Mouse (Mus musculus): ENCODE results near the gene Ackr2. TPM values are rescaled to one million over a fixed set of nuclear protein-coding genes. Genes with fewer than 3 reads are reported as not detected.

Ackr2 gene
- total RNA-seq, 2 experiments from 2014 or later, result 2.4 to 2.5 TPM

DNA sequence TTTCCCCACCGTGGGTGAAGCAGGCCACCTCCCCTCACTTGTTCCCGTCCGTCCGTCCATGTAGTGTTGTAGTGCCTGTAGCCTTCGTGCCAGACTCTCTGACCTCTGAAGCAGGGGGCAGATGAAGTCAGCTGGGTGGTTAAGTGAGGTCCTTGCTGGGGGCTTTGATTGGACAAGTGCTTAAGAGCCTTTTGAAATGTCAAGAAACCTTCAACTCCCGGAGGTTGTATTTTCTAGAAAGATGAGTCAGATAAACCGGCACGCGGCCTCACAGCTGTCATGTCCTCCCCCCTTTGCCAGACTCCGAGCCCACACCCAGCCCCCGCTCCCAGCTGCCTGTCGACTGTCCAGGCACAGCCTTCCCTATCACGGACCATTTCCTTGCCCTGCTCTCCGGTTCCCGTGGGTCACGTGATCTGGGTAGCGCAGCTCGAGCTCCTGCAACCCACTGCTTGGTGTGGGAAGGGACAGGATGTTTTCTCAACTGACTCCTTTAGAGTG lies 7.7 kb upstream of the Ackr2 start:
- no peak for DNase-seq (ENCODE audit: extremely low spot score in 1 of 2, low spot score in 1 of 2)

- DNase-seq (ENCODE audit: extremely low spot score in 1 of 2, low spot score in 1 of 2), result no peak
Measured at GRCm38 (mm10) chr9:121891301-121891700, 6.9 kb upstream of the Ackr2 start.

- DNase-seq (ENCODE audit: extremely low spot score in 1 of 2, low spot score in 1 of 2), result no peak
Measured at GRCm38 (mm10) chr9:121892057-121892687, 6.0 kb upstream of the Ackr2 start.

GRCm38 (mm10) chr9:121894447-121894846 lies 3.7 kb upstream of the Ackr2 start:
- DNase-seq (ENCODE audit: extremely low spot score in 1 of 2, low spot score in 1 of 2), result no peak

DNA sequence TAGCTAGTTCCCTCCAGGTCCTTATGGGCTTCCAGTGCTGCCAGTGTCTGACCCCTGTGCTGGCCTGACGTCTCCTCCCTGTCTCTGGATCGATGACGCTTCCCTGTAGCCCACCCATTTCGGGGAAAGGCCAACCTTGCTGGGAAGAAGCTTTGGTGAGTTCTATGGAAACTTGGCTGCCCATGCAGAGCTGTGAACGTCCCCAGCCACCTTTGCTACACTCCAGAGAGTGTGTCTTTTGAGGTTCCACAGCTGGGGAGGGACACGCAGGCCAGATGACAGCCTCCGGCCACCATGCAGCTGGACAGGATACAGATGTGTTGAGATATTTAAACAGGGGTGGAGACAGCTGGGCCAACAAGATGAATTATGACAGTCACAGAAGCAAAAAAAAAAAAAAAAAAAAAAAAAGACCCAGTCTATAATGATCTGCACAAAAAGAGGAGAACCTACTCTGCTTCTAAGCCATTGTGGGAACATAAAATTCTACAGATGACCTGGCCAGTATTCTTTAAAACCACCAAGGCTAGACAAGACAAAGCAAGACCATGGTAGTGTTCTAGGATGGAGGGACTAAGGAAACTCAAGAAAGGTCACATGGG lies 2.7 kb upstream of the Ackr2 start:
- DNase-seq (ENCODE audit: extremely low spot score in 1 of 2, low spot score in 1 of 2), result no peak

GRCm38 (mm10) chr9:121896820-121897219 lies 1.3 kb upstream of the Ackr2 start:
- no peak for DNase-seq (ENCODE audit: extremely low spot score in 1 of 2, low spot score in 1 of 2)

GRCm38 (mm10) chr9:121899306-121899705 lies 1.2 kb downstream of the Ackr2 start:
- DNase-seq (ENCODE audit: extremely low spot score in 1 of 2, low spot score in 1 of 2), result no peak

DNA sequence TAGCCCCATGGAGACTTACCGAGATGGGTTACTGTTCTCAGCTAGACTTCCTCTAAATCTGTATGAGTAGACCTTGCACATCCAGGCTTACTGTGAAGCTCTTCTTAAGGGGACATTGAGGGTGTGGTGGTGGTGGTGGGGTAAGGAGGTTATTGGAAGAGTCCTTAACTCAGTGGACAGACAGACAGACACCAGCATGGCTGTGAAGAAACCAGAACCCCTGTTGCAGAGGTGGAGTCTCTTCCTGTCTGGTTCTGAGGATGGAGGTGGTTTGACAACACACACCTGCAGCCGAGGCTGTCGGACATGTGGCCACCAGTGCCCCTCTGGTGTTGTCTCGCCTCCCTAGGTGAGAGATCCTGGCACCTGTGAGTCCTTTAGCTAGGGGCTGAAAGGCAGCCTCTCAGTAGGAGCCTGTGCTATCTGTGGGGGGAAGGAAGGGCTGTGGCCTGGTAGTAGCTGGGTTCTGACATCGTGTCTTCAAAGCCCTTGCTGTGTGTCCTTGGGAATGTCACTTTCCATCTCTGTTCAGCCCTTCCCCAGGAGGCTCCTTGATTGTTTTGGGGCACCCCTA lies 2.2 kb downstream of the Ackr2 start:
- DNase-seq (ENCODE audit: extremely low spot score in 1 of 2, low spot score in 1 of 2), result no peak

DNA sequence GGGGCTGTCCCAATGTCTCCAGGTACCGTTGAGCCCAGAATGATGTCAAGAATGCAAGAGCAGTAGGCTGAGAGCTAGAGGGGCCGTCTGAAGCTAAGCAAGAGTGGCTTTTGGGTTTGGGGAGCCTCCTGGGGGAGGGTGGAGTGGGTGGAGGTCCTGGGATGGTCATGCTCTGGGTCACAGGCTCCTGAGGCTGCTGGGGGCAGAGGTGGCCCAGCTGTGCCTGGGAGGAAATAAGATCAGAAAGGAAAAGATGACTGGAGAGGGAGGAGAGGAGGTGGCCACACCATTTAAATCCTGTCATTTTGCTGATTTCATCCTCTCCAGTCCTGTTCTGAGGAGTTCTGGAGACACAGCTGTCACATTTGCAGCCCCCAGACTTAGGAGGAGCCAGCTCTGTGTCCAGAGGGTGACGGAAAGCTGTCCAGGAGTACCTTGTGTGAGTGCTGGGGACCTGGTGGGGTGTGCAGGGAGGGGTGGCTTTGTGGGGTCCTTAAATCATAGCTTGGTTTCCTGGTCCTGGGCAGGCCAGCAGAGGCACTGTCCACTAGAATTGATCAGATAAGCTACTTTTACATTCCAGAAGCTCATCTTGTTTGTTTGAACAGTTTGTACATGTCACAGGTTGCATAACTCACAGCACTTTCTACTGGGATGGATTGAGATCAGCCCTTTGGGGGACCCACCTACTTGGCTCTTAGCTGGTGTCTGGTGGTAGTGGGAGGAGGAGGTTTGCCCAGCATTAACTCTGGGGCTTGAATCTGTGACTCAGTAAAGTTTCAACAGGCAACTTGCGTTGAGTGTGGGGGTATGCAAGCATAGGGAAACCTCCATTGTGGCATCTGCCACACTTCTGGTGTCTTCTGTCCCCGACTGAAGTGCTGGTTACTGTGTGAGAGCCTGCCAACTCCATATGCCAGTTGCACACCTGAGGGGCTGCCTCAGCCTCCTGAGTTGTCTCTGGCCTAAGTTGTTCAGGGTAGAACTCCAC lies 3.9 kb downstream of the Ackr2 start:
- DNase-seq (ENCODE audit: extremely low spot score in 1 of 2, low spot score in 1 of 2), result no peak

DNA sequence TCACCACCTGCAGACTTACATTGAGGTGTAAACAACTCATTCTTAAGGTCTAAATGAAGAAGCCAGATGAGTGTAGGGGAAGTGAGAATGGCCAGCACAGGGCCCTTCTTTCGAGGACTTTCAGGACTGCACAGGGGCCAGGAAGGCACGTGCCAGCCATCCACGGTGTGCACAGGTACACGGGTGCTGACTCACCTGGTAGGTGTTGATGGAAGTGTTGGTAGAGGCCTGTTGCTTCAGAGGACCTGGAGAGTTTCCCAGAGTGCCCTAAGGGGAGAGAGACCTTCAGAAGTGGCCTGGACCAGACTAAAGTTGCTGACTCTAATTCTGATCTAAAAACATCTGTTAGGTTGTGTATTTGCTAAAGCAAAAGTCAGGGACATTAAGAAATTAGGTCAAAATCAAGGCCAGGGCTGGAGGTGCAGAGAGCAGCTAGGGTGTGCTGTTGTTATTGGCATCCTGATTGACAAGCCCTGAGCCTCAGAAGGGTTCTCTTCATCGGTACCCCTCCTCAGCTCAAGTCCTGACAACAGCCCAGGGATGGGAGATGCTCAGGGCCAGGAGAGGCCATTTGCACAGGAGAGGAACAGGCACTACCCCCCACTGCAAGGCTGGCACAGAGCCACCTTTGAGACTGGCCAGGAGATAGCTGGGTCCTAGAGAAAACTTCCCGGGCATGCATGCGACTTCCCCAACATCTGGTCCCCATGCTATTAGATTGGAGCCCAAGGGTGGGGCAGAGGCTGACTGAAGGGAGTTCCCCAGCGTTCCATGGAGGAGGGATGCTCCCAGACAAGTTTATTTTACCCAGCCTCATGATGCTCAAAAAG lies 5.5 kb downstream of the Ackr2 start:
- DNase-seq (ENCODE audit: extremely low spot score in 1 of 2, low spot score in 1 of 2), result no peak

GRCm38 (mm10) chr9:121904319-121904718 lies 6.2 kb downstream of the Ackr2 start:
- no peak for DNase-seq (ENCODE audit: extremely low spot score in 1 of 2, low spot score in 1 of 2)

GRCm38 (mm10) chr9:121904946-121905345 lies 6.8 kb downstream of the Ackr2 start:
- no peak for DNase-seq (ENCODE audit: extremely low spot score in 1 of 2, low spot score in 1 of 2)

GRCm38 (mm10) chr9:121905556-121906185 lies 7.5 kb downstream of the Ackr2 start:
- no peak for DNase-seq (ENCODE audit: extremely low spot score in 1 of 2, low spot score in 1 of 2)

GRCm38 (mm10) chr9:121906456-121906855 lies 8.3 kb downstream of the Ackr2 start:
- no peak for DNase-seq (ENCODE audit: extremely low spot score in 1 of 2, low spot score in 1 of 2)

DNA sequence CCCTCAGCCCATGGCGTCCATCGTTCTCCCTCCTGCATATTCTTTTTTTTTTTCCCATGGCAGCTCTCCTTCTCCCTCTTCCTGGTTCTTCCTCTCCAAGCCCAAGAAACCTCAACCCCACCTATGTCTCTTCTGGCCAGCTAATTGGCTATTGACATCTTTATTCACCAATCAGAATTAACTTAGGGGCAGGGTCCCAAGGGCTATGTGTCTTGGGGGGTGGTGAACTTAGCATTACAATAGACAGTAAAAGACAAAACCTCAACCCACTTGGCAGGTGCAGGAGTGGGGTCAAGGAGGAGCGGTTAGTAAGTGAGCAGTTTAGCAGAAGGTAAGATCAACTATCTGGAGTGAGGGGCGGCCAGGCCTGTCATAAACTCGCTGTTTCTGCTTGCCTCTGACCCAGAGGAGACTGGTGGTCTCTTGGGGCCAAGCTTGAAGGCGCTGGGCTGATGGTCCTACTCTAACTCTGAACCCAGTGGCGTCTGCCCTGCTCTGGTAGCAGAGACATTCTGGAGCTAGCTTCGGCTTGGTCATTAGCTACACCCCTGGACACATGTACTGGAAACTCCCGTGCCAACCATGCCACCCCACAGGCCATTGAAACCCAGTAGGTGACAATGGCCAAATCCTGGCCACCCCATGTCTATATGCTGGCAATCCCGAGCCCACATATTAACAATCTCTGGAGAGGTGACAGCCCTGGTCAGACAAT lies 9.4 kb downstream of the Ackr2 start:
- no peak for DNase-seq (ENCODE audit: extremely low spot score in 1 of 2, low spot score in 1 of 2)

DNA sequence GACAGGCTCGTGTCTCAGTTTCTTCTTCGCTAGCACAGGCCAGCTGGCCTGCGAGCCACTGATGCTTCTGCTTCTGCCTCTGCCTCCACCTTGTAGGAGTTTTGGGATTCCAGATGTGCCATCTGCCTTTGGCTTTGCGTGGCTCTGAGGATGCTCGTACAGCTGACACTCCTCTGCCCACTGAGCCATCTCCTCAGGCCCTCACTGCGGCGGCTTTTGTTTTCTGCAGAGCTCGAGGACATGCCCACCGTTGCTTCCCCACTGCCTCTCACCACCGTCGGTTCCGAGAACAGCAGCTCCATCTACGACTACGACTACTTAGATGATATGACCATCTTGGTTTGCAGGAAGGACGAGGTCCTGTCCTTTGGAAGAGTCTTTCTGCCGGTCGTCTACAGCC lies 10.2 kb downstream of the Ackr2 start:
- no peak for DNase-seq (ENCODE audit: extremely low spot score in 1 of 2, low spot score in 1 of 2)

DNA sequence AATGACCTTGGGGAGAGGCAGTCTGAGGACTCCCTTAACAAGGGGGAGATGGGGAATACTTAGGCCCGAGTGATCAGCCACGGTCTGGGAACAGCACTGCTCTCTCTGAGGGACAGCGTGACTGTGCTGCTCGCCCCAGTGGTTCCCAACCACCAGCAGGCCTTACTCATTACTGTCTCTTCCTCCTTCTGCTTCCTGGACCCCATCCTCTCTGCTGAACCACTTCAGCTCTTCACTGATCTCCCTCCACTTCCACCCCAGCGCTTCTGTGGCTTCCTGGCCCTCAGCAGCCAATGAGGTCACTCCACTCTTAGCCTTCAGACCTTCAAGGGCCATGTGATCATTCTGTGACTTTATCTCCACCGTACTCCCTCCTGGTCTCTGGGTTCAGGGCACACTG lies 11.5 kb downstream of the Ackr2 start:
- DNase-seq (ENCODE audit: extremely low spot score in 1 of 2, low spot score in 1 of 2), result no peak

DNA sequence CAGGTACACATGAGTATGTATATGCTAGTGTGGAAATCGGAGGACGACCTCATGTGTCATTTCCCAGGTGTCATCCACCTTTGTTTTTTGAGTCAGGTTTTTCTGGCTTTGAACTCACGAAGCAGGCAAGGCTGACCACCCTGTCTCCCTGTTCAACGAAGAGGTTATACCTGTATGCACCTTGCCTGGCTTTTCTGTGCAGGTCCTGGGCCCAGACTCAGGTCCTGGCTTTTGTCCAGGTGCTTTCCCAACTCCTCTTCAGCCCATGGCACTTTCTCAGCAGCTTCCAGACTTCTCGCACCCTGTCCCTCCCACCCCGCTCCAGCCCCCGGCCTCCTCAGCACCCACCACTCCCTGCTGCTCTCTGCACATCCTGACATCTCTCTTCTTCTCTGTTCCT lies 13.0 kb downstream of the Ackr2 start:
- DNase-seq (ENCODE audit: extremely low spot score in 1 of 2, low spot score in 1 of 2), result no peak

DNA sequence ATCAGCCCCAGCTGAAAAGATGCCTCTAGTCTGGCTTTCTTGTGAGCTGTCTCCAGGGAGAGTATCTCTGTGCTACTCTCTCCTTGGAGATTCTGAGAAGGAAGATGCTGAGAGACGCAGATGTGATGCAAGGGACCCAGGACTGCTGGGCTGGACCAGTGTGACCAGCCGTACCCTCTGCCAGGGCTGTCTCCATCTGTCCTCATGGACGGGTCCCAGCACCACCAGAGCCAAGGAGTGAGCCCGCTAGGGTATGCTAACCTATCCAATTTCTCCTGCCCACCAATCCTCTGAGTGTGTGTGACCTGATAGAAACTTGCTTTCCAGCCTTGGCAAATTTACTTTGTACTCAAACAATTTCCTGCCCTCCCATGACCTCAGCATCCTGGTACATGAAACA lies 14.6 kb downstream of the Ackr2 start:
- no peak for DNase-seq (ENCODE audit: extremely low spot score in 1 of 2, low spot score in 1 of 2)

Data from layer of hippocampus, postnatal 25 days (tissue).